In genomic region chr5:102428310-102428709, GRCm38 (mm10) we compare ENCODE assay signal across 14 mouse cellular contexts.
"Had no signal": no experiment of that assay in that cellular context is flagged by ENCODE, and none has a peak within 500 bp of the region (broad histone marks: within the 10 kb centered on the region; RNA-seq: fewer than 3 reads in every experiment).

No protein-coding gene starts in this region.

- H3K27ac ChIP-seq: kidney, embryonic 15.5 days; left cerebral cortex, adult 2 months; liver, embryonic 13.5 days; midbrain, embryonic 10.5 days; midbrain, embryonic 13.5 days had no signal

- H3K4me1 ChIP-seq: kidney, embryonic 15.5 days; liver, embryonic 13.5 days; megakaryocyte, embryonic 14.5 days; midbrain, embryonic 10.5 days; midbrain, embryonic 13.5 days had no signal

- H3K27me3 ChIP-seq: kidney, embryonic 15.5 days; liver, embryonic 13.5 days; lung, embryonic 15.5 days; megakaryocyte, embryonic 14.5 days; midbrain, embryonic 13.5 days had no signal

- H3K4me2 ChIP-seq: kidney, embryonic 15.5 days; liver, embryonic 13.5 days; lung, embryonic 15.5 days; midbrain, embryonic 13.5 days had no signal

- H3K9ac ChIP-seq: kidney, embryonic 15.5 days; liver, embryonic 13.5 days; lung, embryonic 15.5 days; midbrain, embryonic 13.5 days had no signal

- ATAC-seq: midbrain, embryonic 13.5 days had no signal

- DNase-seq: kidney, adult 11 months; kidney, adult 8-10 months; kidney, postnatal 10 days; kidney, postnatal 36 days; layer of hippocampus, postnatal 36 days; liver, embryonic 13.5 days; thymus, adult 18-20 months; thymus, postnatal 36 days had no signal

- H3K36me3 ChIP-seq: kidney, embryonic 15.5 days; liver, embryonic 13.5 days; lung, embryonic 15.5 days; midbrain, embryonic 10.5 days; midbrain, embryonic 13.5 days had no signal

- H3K9me3 ChIP-seq: kidney, embryonic 15.5 days; liver, embryonic 13.5 days; lung, embryonic 15.5 days; midbrain, embryonic 10.5 days; midbrain, embryonic 13.5 days had no signal

- H3K4me3 ChIP-seq: kidney, embryonic 15.5 days; left cerebral cortex, adult 2 months; liver, embryonic 13.5 days; lung, embryonic 15.5 days; megakaryocyte, embryonic 14.5 days; midbrain, embryonic 10.5 days; midbrain, embryonic 13.5 days had no signal
